Mouse (Mus musculus) megakaryocyte, embryonic 14.5 days (primary cell): ENCODE measurements around the gene Dhrs13. TPM values are rescaled to one million over a fixed set of nuclear protein-coding genes. Genes with fewer than 3 reads are reported as not detected.

Experiments used
- H3K27me3 ChIP-seq: replicated peaks from 2 replicates; pipeline ENCODE3; 2012; ENCODE audit warnings: inconsistent platforms
- H3K36me3 ChIP-seq: replicated peaks from 2 replicates; pipeline ENCODE3; 2012; ENCODE audit warnings: low read length, inconsistent platforms, mixed read lengths
- H3K4me1 ChIP-seq: 2 replicates; pipeline ENCODE4 v1.6.1; 2012; ENCODE audit warnings: inconsistent platforms
- H3K4me3 ChIP-seq: replicated peaks from 2 replicates; pipeline ENCODE3; 2012; ENCODE audit warnings: moderate library complexity, mild to moderate bottlenecking, inconsistent platforms
- H3K9me3 ChIP-seq: 2 replicates; pipeline ENCODE4 v1.6.1; 2012; ENCODE audit warnings: inconsistent platforms
- FLI1 ChIP-seq: IDR thresholded peaks from 2 replicates; pipeline ENCODE4 v1.6.1; 2012; ENCODE audit warnings: low read length, inconsistent platforms, mixed read lengths
- GATA1 ChIP-seq: IDR thresholded peaks from 3 replicates; pipeline ENCODE4 v1.6.1; 2012; ENCODE audit warnings: mixed read lengths, low read length, inconsistent platforms, borderline replicate concordance
- polyA plus RNA-seq: library from polyadenylated mRNA; stranded (reverse); fragments of >175 nt; gene quantifications from 2 replicates; pipeline ENCODE4 v1.2.3, GENCODE M21; 2012; ENCODE audit warnings: low replicate concordance; ENCODE audit not compliant: insufficient read depth

The Dhrs13 gene
- polyA plus RNA-seq, 1 experiment, result 5.9 TPM

DNA sequence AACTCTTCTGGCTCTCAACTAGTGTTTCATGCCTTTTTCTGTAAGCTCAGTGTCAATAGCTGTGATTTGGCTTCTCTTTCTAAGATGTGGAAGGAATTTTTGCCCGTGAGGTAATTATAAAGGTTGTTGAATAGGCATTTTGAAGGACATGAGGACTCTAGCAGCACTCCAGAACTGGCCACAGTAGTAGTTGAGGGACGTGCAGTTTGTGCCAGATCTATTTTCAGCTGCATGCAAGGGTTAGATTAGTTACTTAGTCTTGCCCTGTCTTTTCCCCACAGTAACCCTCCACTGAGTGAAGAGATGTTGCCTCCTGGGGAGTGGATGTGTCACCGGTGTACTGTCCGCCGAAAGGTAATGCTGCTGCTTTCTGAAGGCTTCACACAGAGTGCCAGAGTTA, 25.6 kb upstream of the Dhrs13 start:
- Histone ChIP-seq H3K4me3 (no peak overlapping the region), H3K9me3 (no peaks in the 10 kb centered on the region), H3K36me3 (peaks cover 91% of the 10 kb centered on the region), H3K4me1 (peaks cover 43% of the 10 kb centered on the region), H3K27me3 (no peaks in the 10 kb centered on the region)
- no peak for TF ChIP-seq GATA1
- TF ChIP-seq FLI1, result no peak

DNA sequence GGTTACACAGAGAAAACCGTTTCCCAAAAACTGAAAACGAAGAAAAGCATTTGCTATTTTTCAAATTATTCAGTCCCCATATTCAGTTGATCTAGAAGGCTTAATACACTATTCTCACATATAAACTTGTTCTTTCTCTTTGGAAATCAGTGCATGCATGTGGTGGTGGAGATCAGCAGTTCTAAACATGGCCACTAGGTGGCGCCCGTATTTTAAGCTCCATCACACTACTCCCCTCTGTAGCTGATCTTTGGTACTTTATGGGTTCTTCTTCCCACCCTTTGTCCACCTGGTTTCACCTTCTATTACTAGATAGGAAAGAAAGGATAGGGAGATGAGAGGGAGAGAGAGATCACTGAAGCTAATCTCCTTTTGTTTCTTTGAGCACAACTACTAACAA, 12.4 kb upstream of the Dhrs13 start:
- H3K4me1 ChIP-seq, result no peaks in the 10 kb centered on the region
- H3K36me3 ChIP-seq, result peaks cover 98% of the 10 kb centered on the region
- no peaks in the 10 kb centered on the region for H3K27me3 ChIP-seq
- H3K4me3 ChIP-seq, result no peak overlapping the region
- TF ChIP-seq FLI1, result no peak
- TF ChIP-seq GATA1, result no peak
- H3K9me3 ChIP-seq, result no peaks in the 10 kb centered on the region

DNA sequence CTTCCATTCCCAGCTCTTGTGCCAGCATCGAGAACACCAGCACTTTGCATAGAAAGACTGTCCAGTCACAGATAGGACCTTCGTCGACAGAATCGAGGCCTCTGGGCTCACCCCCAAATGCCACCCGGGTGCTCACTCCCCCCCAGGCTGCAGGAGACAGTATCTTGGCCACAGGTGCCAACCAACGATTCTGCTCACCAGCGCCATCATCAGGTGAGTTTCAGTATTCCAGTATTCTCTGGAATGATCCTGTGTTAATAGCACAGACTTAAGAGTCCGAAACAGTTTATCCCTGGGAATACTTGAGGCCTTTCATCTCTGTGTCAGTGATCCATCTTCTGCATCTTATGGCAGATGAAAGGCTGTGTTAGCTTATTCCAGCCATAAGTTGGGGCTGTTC, 8.5 kb upstream of the Dhrs13 start:
- TF ChIP-seq FLI1 (no peak), GATA1 (no peak)
- Histone ChIP-seq H3K36me3 (peaks cover 96% of the 10 kb centered on the region), H3K4me1 (peaks cover 1% of the 10 kb centered on the region; the same call in 1 of the 2 replicates), H3K27me3 (no peaks in the 10 kb centered on the region), H3K4me3 (no peak overlapping the region), H3K9me3 (no peaks in the 10 kb centered on the region)

DNA sequence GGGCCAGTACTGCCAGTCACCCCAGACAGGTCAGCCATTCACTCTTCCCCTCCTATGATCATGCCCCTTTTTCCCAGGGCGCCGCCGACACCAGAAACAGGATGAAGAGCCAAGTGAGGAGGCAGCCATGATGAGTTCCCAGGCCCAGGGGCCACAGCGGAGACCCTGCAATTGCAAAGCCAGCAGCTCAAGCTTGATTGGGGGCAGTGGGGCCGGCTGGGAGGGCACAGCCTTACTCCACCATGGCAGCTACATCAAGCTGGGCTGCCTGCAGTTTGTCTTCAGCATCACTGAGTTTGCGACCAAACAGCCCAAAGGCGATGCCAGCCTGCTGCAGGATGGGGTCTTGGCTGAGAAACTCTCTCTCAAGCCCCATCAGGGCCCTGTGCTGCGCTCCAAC, 2.8 kb upstream of the Dhrs13 start:
- no peak overlapping the region for H3K4me3 ChIP-seq
- H3K4me1 ChIP-seq, result peaks cover 49% of the 10 kb centered on the region
- H3K27me3 ChIP-seq, result no peaks in the 10 kb centered on the region
- H3K9me3 ChIP-seq, result no peaks in the 10 kb centered on the region
- H3K36me3 ChIP-seq, result peaks cover 65% of the 10 kb centered on the region
- TF ChIP-seq GATA1 (no peak), FLI1 (no peak)

GRCm38 (mm10) chr11:78030600-78030999, 1.5 kb upstream of the Dhrs13 start:
- Histone ChIP-seq H3K4me1 (peaks cover 51% of the 10 kb centered on the region), H3K27me3 (no peaks in the 10 kb centered on the region), H3K4me3 (no peak overlapping the region), H3K9me3 (no peaks in the 10 kb centered on the region), H3K36me3 (peaks cover 59% of the 10 kb centered on the region)
- no peak for TF ChIP-seq GATA1
- no peak for TF ChIP-seq FLI1

GRCm38 (mm10) chr11:78031389-78031788, 691 bp upstream of the Dhrs13 start:
- H3K4me3 ChIP-seq, result peak overlapping the region; percentile 93

DNA sequence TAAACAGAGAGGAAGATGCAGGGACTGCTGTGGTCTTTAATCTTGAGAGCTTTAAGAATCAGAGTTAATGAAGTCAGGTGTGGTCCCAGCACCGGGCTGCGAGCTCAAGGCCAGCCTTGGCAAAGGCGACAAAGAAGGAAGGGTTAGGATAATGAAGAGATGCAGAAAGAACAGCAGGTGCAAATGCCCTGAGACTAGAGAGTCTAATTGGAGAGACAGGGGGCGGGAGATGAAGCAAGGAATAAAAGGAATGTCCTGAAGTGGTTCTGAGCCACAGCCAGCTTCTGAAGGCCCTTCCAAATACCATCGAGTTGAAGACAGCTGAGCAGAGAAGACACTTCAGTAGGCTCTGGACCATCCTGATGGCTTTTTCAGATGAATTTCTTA, 722 bp downstream of the Dhrs13 start:
- Histone ChIP-seq H3K4me1 (peaks cover 63% of the 10 kb centered on the region), H3K36me3 (peaks cover 44% of the 10 kb centered on the region), H3K27me3 (no peaks in the 10 kb centered on the region), H3K4me3 (peak overlapping the region; percentile 93), H3K9me3 (no peaks in the 10 kb centered on the region)
- TF ChIP-seq FLI1 (no peak), GATA1 (no peak)

More at GRCm38 (mm10) chr11:78031389-78031788, 691 bp upstream of the Dhrs13 start:
- Histone ChIP-seq H3K4me1 (peaks cover 51% of the 10 kb centered on the region), H3K36me3 (peaks cover 51% of the 10 kb centered on the region), H3K9me3 (no peaks in the 10 kb centered on the region), H3K27me3 (no peaks in the 10 kb centered on the region)
- no peak for TF ChIP-seq FLI1
- TF ChIP-seq GATA1, result no peak

GRCm38 (mm10) chr11:78033931-78034617, 2.0 kb downstream of the Dhrs13 start:
- Histone ChIP-seq H3K4me3 (no peak overlapping the region), H3K27me3 (peaks cover 4% of the 10 kb centered on the region), H3K4me1 (peaks cover 64% of the 10 kb centered on the region), H3K36me3 (peaks cover 31% of the 10 kb centered on the region), H3K9me3 (no peaks in the 10 kb centered on the region)
- TF ChIP-seq FLI1 (no peak), GATA1 (no peak)

DNA sequence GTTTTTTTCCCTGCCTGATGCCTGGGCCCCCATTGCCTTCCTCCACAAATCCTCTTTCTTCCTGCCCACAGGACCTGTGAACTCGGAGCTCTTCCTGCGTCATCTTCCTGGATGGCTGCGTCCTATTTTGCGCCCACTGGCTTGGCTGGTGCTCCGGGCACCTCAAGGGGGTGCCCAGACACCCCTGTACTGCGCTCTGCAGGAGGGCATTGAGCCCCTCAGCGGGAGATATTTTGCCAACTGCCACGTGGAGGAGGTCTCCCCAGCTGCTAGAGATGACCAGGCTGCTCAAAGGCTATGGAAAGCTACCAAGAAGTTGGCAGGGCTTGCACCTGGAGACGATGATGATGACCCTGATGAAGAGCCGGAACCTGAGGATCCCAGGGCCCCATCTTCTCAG, 4.7 kb downstream of the Dhrs13 start:
- no peak overlapping the region for H3K4me3 ChIP-seq
- no peaks in the 10 kb centered on the region for H3K9me3 ChIP-seq
- TF ChIP-seq GATA1 (no peak), FLI1 (no peak)
- peaks cover 43% of the 10 kb centered on the region for H3K4me1 ChIP-seq
- H3K27me3 ChIP-seq, result peaks cover 4% of the 10 kb centered on the region
- peaks cover 16% of the 10 kb centered on the region for H3K36me3 ChIP-seq

DNA sequence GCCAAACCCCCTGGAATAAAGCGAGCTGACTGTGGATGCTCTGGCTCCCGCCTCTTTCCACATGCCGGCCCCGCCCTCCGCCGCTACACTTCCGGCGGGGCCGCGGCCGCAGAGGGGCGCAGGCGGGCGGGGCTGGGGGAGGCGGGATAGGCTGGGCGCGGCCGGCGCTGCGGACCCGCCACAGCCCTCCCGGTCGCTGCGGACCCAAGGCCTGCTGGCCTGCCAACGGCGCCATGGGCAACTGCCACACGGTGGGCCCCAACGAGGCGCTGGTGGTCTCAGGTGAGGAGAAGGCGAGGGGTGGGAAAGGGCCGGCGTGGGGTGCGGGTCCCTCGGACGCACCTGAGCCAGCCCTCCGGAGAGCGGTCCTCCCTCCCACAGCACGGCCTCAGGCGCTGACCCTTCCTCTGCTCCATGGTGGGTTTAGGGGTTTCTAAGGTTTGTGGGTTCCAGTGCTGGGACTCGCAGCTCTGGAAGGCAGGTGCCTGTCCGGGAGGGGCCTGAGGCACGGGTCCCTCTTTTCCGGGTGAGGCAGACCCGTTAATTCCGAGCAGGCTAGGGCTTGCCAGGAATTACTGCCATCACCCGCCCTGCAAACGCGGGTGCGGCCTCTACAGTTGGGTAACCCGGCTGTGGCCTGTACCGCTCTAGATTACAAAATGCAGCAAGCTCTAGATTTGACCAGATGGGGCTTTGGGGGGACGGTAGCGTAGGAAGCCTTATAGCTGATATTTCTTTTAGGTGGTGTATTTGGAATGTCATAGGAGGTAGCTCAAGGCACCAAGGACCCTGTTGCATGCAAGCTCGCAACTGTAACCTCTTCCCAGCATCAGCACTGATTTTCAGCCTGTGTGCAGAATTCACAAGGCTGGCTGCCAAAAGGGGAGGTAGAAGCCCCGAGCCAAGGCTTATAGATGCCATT, 6.0 kb downstream of the Dhrs13 start, which contains the start of gene Flot2:
Flot2 (plus strand) TSS at position 101 of the 922 bp plus-strand sequence.
- Histone ChIP-seq H3K4me3 (peak within 1 kb of the TSS; percentile 90), H3K9me3 (no peaks in the 10 kb centered on the region), H3K4me1 (peaks cover 30% of the 10 kb centered on the region), H3K27me3 (peaks cover 4% of the 10 kb centered on the region), H3K36me3 (peaks cover 16% of the 10 kb centered on the region)
- TF ChIP-seq GATA1 (no peak), FLI1 (no peak)
